Mouse (Mus musculus) olfactory bulb, adult 2 months (tissue): Measurements from ENCODE around the gene Smim13.

Experiments used
- CTCF ChIP-seq: fragments of 200-500 bp; IDR thresholded peaks from 2 replicates; pipeline ENCODE4 v1.5.1; 2012; ENCODE audit warnings: low read depth, mild to moderate bottlenecking, low read length, moderate library complexity; ENCODE audit not compliant: insufficient read depth
- POLR2A ChIP-seq: fragments of 200-500 bp; IDR thresholded peaks from 2 replicates; pipeline ENCODE4 v1.6.1; 2012; ENCODE audit warnings: mild to moderate bottlenecking, low read depth, low read length, moderate library complexity; ENCODE audit not compliant: insufficient read depth

DNA sequence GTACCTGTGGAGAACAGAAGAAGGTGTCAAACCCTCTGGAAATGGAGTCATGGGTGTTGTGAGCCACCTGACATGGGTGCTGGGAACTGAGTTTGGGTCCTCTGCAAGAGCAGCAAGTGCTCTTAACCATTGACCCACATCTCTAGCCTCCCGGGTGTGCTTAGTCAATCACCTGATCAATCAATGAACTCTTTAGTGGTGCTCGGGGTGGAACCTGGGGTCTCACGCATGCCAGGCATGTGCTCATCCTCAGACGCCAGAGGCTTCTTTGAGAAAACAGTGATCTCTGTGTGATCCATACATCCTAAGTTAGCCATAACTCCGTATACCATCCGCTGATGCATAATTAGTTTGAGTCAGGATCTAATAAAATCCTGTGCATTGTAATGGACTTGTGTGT, 14.5 kb upstream of the Smim13 start:
- TF ChIP-seq CTCF (no peak), POLR2A (no peak)
